Mouse (Mus musculus): ENCODE results near the gene Gm45717. TPM values are rescaled to one million over a fixed set of nuclear protein-coding genes. Genes with fewer than 3 reads are reported as not detected.

The Gm45717 gene
- total RNA-seq (2012; rRNA removed) (not detected in 2 replicates), polyA plus RNA-seq (2012; ENCODE audit: insufficient read depth in 1 of 2, insufficient read length in 2 of 2, low read depth in 1 of 2, low replicate concordance in 2 of 2, missing spikeins in 1 of 2) (not detected)

DNA sequence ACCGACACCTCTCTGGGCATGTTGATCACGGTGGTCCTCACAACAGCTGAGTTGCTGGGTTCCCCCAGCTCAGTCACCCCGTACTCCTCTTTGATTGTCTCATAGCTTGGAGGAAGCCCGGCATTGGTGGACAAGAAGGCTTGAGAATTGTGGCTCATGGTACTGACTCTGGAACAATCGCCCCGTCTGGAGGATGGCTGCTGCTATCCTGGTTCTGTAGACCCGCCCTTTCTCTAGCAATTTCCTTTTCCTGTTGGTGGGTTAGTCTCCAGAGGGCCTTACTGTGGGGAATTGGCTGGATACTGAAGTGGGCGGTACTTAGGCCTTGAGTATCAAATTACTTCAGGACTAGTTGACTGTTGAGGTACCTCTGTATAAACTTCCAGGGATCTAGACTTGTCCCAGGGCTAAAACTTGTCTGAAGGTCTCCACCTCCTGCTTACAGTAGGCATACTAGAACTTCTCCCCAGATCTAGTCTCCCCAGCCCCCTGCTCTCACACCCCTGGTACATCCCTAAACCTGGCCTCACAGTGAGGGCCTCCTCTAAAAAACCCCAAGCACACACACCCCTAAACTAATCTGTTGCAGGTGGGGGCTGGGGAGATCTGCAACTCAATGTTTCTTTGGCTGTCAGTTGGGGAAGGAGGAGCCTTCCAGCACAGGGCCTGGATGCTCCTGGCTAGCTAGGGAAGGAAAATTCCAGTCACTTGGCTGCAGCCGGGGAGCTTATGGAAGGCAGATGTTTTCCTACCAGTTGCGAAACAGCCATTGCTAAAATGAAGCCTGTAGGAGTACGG is at the start of gene Gm45717, which contains the start of gene Ifitm2:
Gene Gm45717, minus strand, starts transcription at position 180 of the 798 bp plus-strand sequence.
Gene Ifitm2, minus strand, starts transcription at position 230 of the 798 bp plus-strand sequence.
- Histone ChIP-seq H3K9me3 (replicated peaks; ENCODE audit: insufficient read depth, low read length) (no peaks in the 10 kb centered on the region), H3K4me3 (ENCODE audit: control insufficient read depth in 1 of 2, insufficient read depth in 1 of 2, low read depth in 2 of 2, low read length in 2 of 2) (peak within 1 kb of the TSS; percentile 69 to 70), H3K27me3 (ENCODE audit: control insufficient read depth in 1 of 2, insufficient read depth in 2 of 2, low read length in 2 of 2) (no peaks in the 10 kb centered on the region), H3K9ac (ENCODE audit: control insufficient read depth, low read depth, low read length, poor library complexity, severe bottlenecking) (peak within 1 kb of the TSS; percentile 63), H3K36me3 (ENCODE audit: control insufficient read depth in 1 of 2, insufficient read depth in 2 of 2, low read length in 2 of 2) (peaks cover 0 to 14% of the 10 kb centered on the region in 2 experiments; a peak in 2 of 4 replicates), H3K27ac (ENCODE audit: control insufficient read depth, low read depth, low read length) (peak within 1 kb of the TSS; percentile 58), H3K4me1 (ENCODE audit: control insufficient read depth in 1 of 2, insufficient read depth in 2 of 2, low read length in 2 of 2) (peaks cover 0 to 21% of the 10 kb centered on the region in 2 experiments; a peak in 3 of 4 replicates), H3K79me2 (ENCODE audit: control insufficient read depth, insufficient read depth, low read length, poor library complexity) (peaks cover 29% of the 10 kb centered on the region)
- DNase-seq (ENCODE audit: low read depth, low spot score) = peak; percentile 97
- TF ChIP-seq E2F4 (IDR thresholded peaks at IDR 0.05; ENCODE audit: borderline replicate concordance, low read depth, low read length) (no peak), POLR2A (IDR thresholded peaks at IDR 0.05; ENCODE audit: control insufficient read depth in 1 of 2, insufficient read depth in 1 of 2, low read depth in 1 of 2, low read length in 2 of 2, poor library complexity in 1 of 2) (peak in 1 of 2 experiments; percentile 90; a peak in 3 of 4 replicates), MYC (IDR thresholded peaks at IDR 0.05; ENCODE audit: low read depth, low read length) (peak; percentile 70; the same call in 1 of the 2 replicates), MAZ (IDR thresholded peaks at IDR 0.05; ENCODE audit: low read depth, low read length) (no peak; the same call in 1 of the 2 replicates), BHLHE40 (IDR thresholded peaks at IDR 0.05; ENCODE audit: borderline replicate concordance, low read depth, low read length) (no peak), CHD1 (IDR thresholded peaks at IDR 0.05; ENCODE audit: low read depth, low read length) (no peak), TCF12 (IDR thresholded peaks at IDR 0.05; ENCODE audit: low read depth, low read length) (peak; percentile 43; the same call in 1 of the 2 replicates), USF2 (IDR thresholded peaks at IDR 0.05; ENCODE audit: borderline replicate concordance in 1 of 2, insufficient read depth in 1 of 2, low read depth in 1 of 2, low read length in 2 of 2) (no peak), MXI1 (IDR thresholded peaks at IDR 0.05; ENCODE audit: low read depth, low read length) (peak; percentile 68), CHD2 (IDR thresholded peaks at IDR 0.05; ENCODE audit: low read length) (no peak; the same call in 1 of the 2 replicates), HCFC1 (IDR thresholded peaks at IDR 0.05; ENCODE audit: low read depth, low read length) (peak; percentile 58; the same call in 1 of the 2 replicates), MAX (IDR thresholded peaks at IDR 0.05; ENCODE audit: low read length) (peak; percentile 68), RAD21 (IDR thresholded peaks at IDR 0.05; ENCODE audit: low read depth, low read length) (no peak), EP300 (IDR thresholded peaks at IDR 0.05; ENCODE audit: low read depth in 1 of 2, low read length in 2 of 2) (peak in 1 of 2 experiments; percentile 29; a peak in 1 of 4 replicates), TBP (IDR thresholded peaks at IDR 0.05; ENCODE audit: low read depth, low read length) (peak; percentile 51; the same call in 1 of the 2 replicates), POLR2AphosphoS2 (IDR thresholded peaks at IDR 0.05; ENCODE audit: low read length) (peak; percentile 91), ZNF384 (IDR thresholded peaks at IDR 0.05; ENCODE audit: low read depth, low read length) (no peak), SIN3A (IDR thresholded peaks at IDR 0.05; ENCODE audit: low read length) (no peak; the same call in 1 of the 2 replicates), ETS1 (IDR thresholded peaks at IDR 0.05; ENCODE audit: low read depth, low read length) (peak; percentile 19; the same call in 1 of the 2 replicates), ELF1 (IDR thresholded peaks at IDR 0.05; ENCODE audit: low read depth, low read length) (peak; percentile 32; the same call in 1 of the 2 replicates), GATA1 (IDR thresholded peaks at IDR 0.05; ENCODE audit: low read depth, low read length) (no peak), MEF2A (IDR thresholded peaks at IDR 0.05; ENCODE audit: extremely low read depth, insufficient replicate concordance, low read depth, low read length, poor library complexity, severe bottlenecking) (no peak), NELFE (IDR thresholded peaks at IDR 0.05; ENCODE audit: low read depth, low read length) (peak; percentile 87), POLR2AphosphoS5 (IDR thresholded peaks at IDR 0.05; ENCODE audit: borderline replicate concordance, low read depth, low read length) (no peak), SMC3 (IDR thresholded peaks at IDR 0.05; ENCODE audit: low read depth, low read length) (no peak)
